Mouse (Mus musculus): Measurements from ENCODE around the gene Sec22a. TPM values are rescaled to one million over a fixed set of nuclear protein-coding genes. Genes with fewer than 3 reads are reported as not detected.

The Sec22a gene
- total and polyA plus RNA-seq, 3 experiments, result 10.5 to 98.3 (median 11.4) TPM

- H3K4me3 ChIP-seq (ENCODE audit: control insufficient read depth in 1 of 2, insufficient read depth in 1 of 2, low read depth in 2 of 2, low read length in 2 of 2), result no peak overlapping the region
- no peak for DNase-seq (ENCODE audit: low read depth, low spot score)
- H3K9ac ChIP-seq (ENCODE audit: control insufficient read depth, low read depth, low read length, poor library complexity, severe bottlenecking), result no peak overlapping the region
- no peak for TF ChIP-seq BHLHE40 (IDR thresholded peaks at IDR 0.05; ENCODE audit: borderline replicate concordance, low read depth, low read length)
- no peak for TF ChIP-seq ZMIZ1 (IDR thresholded peaks at IDR 0.05; ENCODE audit: low read depth, low read length)
- TF ChIP-seq SIN3A (IDR thresholded peaks at IDR 0.05; ENCODE audit: low read length), result no peak
- H3K27me3 ChIP-seq (ENCODE audit: control insufficient read depth in 1 of 2, insufficient read depth in 2 of 2, low read length in 2 of 2), result no peaks in the 10 kb centered on the region
- no peak overlapping the region for H3K27ac ChIP-seq (ENCODE audit: control insufficient read depth, low read depth, low read length)
- H3K79me2 ChIP-seq (ENCODE audit: control insufficient read depth, insufficient read depth, low read length, poor library complexity), result no peaks in the 10 kb centered on the region
- H3K4me1 ChIP-seq (ENCODE audit: control insufficient read depth in 1 of 2, insufficient read depth in 2 of 2, low read length in 2 of 2), result no peaks in the 10 kb centered on the region
- H3K36me3 ChIP-seq (ENCODE audit: control insufficient read depth in 1 of 2, insufficient read depth in 2 of 2, low read length in 2 of 2), result no peaks in the 10 kb centered on the region; a peak in 1 of 4 replicates
- no peaks in the 10 kb centered on the region for H3K9me3 ChIP-seq (replicated peaks; ENCODE audit: insufficient read depth, low read length)
Observed at GRCm38 (mm10) chr16:35308016-35308415, 55.7 kb downstream of the Sec22a start.

DNA sequence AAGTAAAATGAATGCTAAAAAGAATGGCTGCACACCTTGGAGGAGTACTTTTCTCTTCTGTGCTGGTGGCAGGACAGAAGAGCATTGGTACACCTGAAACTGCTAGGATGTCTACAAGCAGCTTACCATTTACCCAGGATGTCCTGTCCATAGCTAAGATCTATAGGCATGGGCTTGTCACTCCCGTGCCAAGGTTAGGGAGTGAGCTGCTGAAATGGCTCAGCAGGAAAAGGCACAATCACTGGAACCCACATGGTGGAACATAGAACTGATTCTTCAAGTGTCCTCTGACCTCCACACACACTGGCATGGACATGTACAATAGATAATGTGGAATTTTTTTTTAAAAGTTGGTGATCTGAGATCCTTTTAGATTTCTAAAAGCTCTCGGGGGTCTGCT lies 56.4 kb downstream of the Sec22a start:
- Histone ChIP-seq H3K36me3 (ENCODE audit: control insufficient read depth in 1 of 2, insufficient read depth in 2 of 2, low read length in 2 of 2) (no peaks in the 10 kb centered on the region; a peak in 1 of 4 replicates), H3K9ac (ENCODE audit: control insufficient read depth, low read depth, low read length, poor library complexity, severe bottlenecking) (no peak overlapping the region), H3K4me1 (ENCODE audit: control insufficient read depth in 1 of 2, insufficient read depth in 2 of 2, low read length in 2 of 2) (no peaks in the 10 kb centered on the region), H3K27ac (ENCODE audit: control insufficient read depth, low read depth, low read length) (no peak overlapping the region), H3K27me3 (ENCODE audit: control insufficient read depth in 1 of 2, insufficient read depth in 2 of 2, low read length in 2 of 2) (no peaks in the 10 kb centered on the region), H3K9me3 (replicated peaks; ENCODE audit: insufficient read depth, low read length) (no peaks in the 10 kb centered on the region), H3K79me2 (ENCODE audit: control insufficient read depth, insufficient read depth, low read length, poor library complexity) (no peaks in the 10 kb centered on the region), H3K4me3 (ENCODE audit: control insufficient read depth in 1 of 2, insufficient read depth in 1 of 2, low read depth in 2 of 2, low read length in 2 of 2) (no peak overlapping the region)
- no peak for DNase-seq (ENCODE audit: low read depth, low spot score)
- TF ChIP-seq BHLHE40 (IDR thresholded peaks at IDR 0.05; ENCODE audit: borderline replicate concordance, low read depth, low read length) (no peak), MAFK (IDR thresholded peaks at IDR 0.05; ENCODE audit: borderline replicate concordance, low read depth, low read length) (no peak), RAD21 (IDR thresholded peaks at IDR 0.05; ENCODE audit: low read depth, low read length) (no peak), NELFE (IDR thresholded peaks at IDR 0.05; ENCODE audit: low read depth, low read length) (no peak), MYC (IDR thresholded peaks at IDR 0.05; ENCODE audit: low read depth, low read length) (no peak), GABPA (IDR thresholded peaks at IDR 0.05; ENCODE audit: low read depth, low read length) (no peak), MAX (IDR thresholded peaks at IDR 0.05; ENCODE audit: low read length) (no peak), USF2 (IDR thresholded peaks at IDR 0.05; ENCODE audit: borderline replicate concordance in 1 of 2, insufficient read depth in 1 of 2, low read depth in 1 of 2, low read length in 2 of 2) (no peak)

GRCm38 (mm10) chr16:35306631-35307030 lies 57.1 kb downstream of the Sec22a start:
- Histone ChIP-seq H3K4me1 (ENCODE audit: control insufficient read depth in 1 of 2, insufficient read depth in 2 of 2, low read length in 2 of 2) (no peaks in the 10 kb centered on the region), H3K36me3 (ENCODE audit: control insufficient read depth in 1 of 2, insufficient read depth in 2 of 2, low read length in 2 of 2) (no peaks in the 10 kb centered on the region), H3K9ac (ENCODE audit: control insufficient read depth, low read depth, low read length, poor library complexity, severe bottlenecking) (no peak overlapping the region), H3K27me3 (ENCODE audit: control insufficient read depth in 1 of 2, insufficient read depth in 2 of 2, low read length in 2 of 2) (no peaks in the 10 kb centered on the region), H3K4me3 (ENCODE audit: control insufficient read depth in 1 of 2, insufficient read depth in 1 of 2, low read depth in 2 of 2, low read length in 2 of 2) (no peak overlapping the region), H3K79me2 (ENCODE audit: control insufficient read depth, insufficient read depth, low read length, poor library complexity) (no peaks in the 10 kb centered on the region), H3K27ac (ENCODE audit: control insufficient read depth, low read depth, low read length) (no peak overlapping the region), H3K9me3 (replicated peaks; ENCODE audit: insufficient read depth, low read length) (no peaks in the 10 kb centered on the region)
- DNase-seq (ENCODE audit: low read depth, low spot score), result no peak
- TF ChIP-seq USF2 (IDR thresholded peaks at IDR 0.05; ENCODE audit: borderline replicate concordance in 1 of 2, insufficient read depth in 1 of 2, low read depth in 1 of 2, low read length in 2 of 2), result no peak
- no peak for TF ChIP-seq MAX (IDR thresholded peaks at IDR 0.05; ENCODE audit: low read length)
- no peak for TF ChIP-seq ZMIZ1 (IDR thresholded peaks at IDR 0.05; ENCODE audit: low read depth, low read length)
- no peak for TF ChIP-seq POLR2A (IDR thresholded peaks at IDR 0.05; ENCODE audit: control insufficient read depth in 1 of 2, insufficient read depth in 1 of 2, low read depth in 1 of 2, low read length in 2 of 2, poor library complexity in 1 of 2)
- no peak for TF ChIP-seq BHLHE40 (IDR thresholded peaks at IDR 0.05; ENCODE audit: borderline replicate concordance, low read depth, low read length)
- no peak for TF ChIP-seq NELFE (IDR thresholded peaks at IDR 0.05; ENCODE audit: low read depth, low read length)
- no peak for TF ChIP-seq CTCF (IDR thresholded peaks at IDR 0.05 in 2 of 3, conservative IDR thresholded peaks at IDR 0.05 in 1 of 3; ENCODE audit: control insufficient read depth in 1 of 3, insufficient read depth in 1 of 3, low read depth in 2 of 3, low read length in 3 of 3, poor library complexity in 1 of 3, severe bottlenecking in 1 of 3)
- TF ChIP-seq UBTF (IDR thresholded peaks at IDR 0.05; ENCODE audit: borderline replicate concordance, insufficient read depth, low read depth, low read length), result no peak
- TF ChIP-seq POLR2AphosphoS5 (IDR thresholded peaks at IDR 0.05; ENCODE audit: borderline replicate concordance, low read depth, low read length), result no peak
- no peak for TF ChIP-seq GABPA (IDR thresholded peaks at IDR 0.05; ENCODE audit: low read depth, low read length)

Data from MEL (cell line).